Mouse (Mus musculus): ENCODE results near the gene Lrrtm4. TPM values are rescaled to one million over a fixed set of nuclear protein-coding genes. Genes with fewer than 3 reads are reported as not detected.

The Lrrtm4 gene
- polyA plus RNA-seq, 1 experiment from 2014 or later, result 0.79 TPM

DNA sequence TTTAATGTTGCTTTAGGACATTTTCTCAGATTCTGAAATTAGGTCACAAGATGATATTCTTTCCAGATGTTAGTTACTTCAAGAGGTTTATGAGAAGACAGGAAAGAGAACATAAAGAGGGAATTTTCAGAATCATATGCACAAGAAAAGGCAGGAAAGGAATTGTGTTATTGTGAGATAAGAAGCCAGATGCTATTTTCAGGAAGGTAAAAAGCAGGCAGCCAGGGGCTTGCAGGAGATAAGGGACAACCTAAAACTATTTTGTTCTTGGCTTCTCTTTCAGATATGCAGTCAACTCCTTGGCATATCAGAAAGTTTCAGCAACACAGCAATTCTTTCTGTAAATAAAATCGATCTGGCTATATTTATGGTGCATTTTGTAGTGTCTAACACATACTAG, 338.4 kb downstream of the Lrrtm4 start:
- DNase-seq (ENCODE audit: low spot score), result no peak
- no peaks in the 10 kb centered on the region for H3K36me3 ChIP-seq
- H3K27ac ChIP-seq (replicated peaks), result no peak overlapping the region
- 88% methylated on average over 1 of the region's 1 CpGs for WGBS
- H3K4me1 ChIP-seq, result no peaks in the 10 kb centered on the region
- H3K27me3 ChIP-seq (ENCODE audit: low read depth, poor library complexity, severe bottlenecking), result no peaks in the 10 kb centered on the region
- no peak overlapping the region for H3K4me3 ChIP-seq
- no peaks in the 10 kb centered on the region for H3K9me3 ChIP-seq (replicated peaks)

DNA sequence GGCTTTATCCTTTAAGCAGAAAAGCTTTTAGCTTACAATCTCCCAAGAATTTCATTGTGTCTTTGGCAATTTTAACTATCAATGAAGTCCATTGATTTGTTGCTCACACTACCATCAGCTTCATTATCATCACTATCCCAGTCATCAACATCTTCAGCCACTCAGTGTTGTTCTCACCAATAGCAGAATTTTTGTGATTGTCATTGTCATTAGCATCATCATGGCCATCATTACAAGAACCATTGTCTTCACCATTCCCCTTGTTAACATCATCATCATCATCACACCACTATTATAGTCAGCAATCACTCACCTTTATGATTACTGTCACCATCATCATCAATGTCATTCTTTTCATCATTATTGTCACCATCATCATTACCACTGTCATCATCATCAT, 344.9 kb downstream of the Lrrtm4 start:
- no peak for DNase-seq (ENCODE audit: low spot score)
- H3K9me3 ChIP-seq (replicated peaks), result no peaks in the 10 kb centered on the region

DNA sequence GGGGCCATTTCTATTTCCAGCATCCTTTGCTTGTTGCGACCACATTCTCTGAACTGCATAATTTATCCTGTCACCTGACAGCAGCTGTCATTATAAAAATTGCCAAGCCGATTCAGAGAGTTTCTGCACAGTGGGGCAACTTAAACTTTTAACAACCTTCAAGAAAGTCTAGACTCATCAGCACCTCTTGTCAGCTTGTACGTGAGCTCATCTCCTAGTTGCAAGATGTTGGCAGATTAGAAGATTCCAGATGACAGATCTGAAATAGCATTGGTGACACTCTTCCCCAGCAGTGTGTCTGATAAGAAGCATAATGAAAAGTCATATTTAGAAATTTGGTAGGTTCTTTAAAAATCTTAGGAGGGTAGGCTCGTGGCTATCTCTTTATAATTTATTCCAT, 347.9 kb downstream of the Lrrtm4 start:
- Histone ChIP-seq H3K36me3 (no peaks in the 10 kb centered on the region), H3K4me1 (no peaks in the 10 kb centered on the region), H3K27ac (replicated peaks) (no peak overlapping the region), H3K27me3 (ENCODE audit: low read depth, poor library complexity, severe bottlenecking) (no peaks in the 10 kb centered on the region), H3K4me3 (no peak overlapping the region), H3K9me3 (replicated peaks) (no peaks in the 10 kb centered on the region)
- no peak for DNase-seq (ENCODE audit: low spot score)
- 88% methylated on average over 4 of the region's 4 CpGs for WGBS

More for the DNA sequence above, 344.9 kb downstream of the Lrrtm4 start:
- H3K27ac ChIP-seq (replicated peaks), result no peak overlapping the region
- no peaks in the 10 kb centered on the region for H3K27me3 ChIP-seq (ENCODE audit: low read depth, poor library complexity, severe bottlenecking)
- no peaks in the 10 kb centered on the region for H3K4me1 ChIP-seq
- no peaks in the 10 kb centered on the region for H3K36me3 ChIP-seq
- no peak overlapping the region for H3K4me3 ChIP-seq

DNA sequence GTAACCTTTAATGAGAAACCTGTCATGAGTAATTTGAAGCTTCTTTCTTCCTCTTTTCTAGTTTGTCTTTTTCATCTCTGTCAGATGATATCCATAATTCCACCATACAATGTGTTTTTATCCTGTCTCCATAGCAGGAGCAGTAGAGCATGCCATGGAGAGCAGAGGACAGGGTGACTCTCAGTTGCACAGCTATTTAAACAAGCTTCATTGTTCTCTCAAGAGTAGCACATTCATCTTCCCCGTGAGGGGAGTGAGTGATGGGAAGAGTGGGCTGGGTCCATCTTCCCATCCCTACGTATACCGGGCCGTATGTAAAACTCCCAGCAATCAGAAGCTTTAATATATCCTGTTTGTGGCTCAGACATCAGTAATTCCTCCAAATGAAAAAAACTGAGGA, 370.9 kb downstream of the Lrrtm4 start:
- no peak overlapping the region for H3K27ac ChIP-seq (replicated peaks)
- no peaks in the 10 kb centered on the region for H3K27me3 ChIP-seq (ENCODE audit: low read depth, poor library complexity, severe bottlenecking)
- 54% methylated on average over 4 of the region's 4 CpGs for WGBS
- no peak overlapping the region for H3K4me3 ChIP-seq
- DNase-seq (ENCODE audit: low spot score), result no peak
- H3K9me3 ChIP-seq (replicated peaks), result no peaks in the 10 kb centered on the region
- H3K36me3 ChIP-seq, result no peaks in the 10 kb centered on the region
- H3K4me1 ChIP-seq, result no peaks in the 10 kb centered on the region

DNA sequence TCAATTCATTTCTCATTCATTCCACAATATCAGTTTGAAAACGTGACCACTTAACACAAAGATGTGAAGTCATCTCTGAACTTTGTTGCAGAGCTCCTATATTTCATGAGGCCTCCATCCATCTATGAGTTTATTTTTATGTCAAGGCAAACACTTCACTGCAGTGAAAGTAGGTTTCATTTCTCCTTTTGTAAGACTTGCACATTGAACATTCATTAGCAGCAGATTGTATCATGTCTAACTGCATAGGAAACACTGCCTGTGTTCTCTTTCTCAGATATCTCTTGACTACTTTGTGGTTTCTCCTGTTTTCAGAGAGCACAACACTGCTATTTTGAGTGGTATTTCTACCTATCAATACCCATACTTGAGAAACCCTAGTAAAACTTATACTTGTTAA, 388.1 kb downstream of the Lrrtm4 start:
- Histone ChIP-seq H3K4me3 (no peak overlapping the region), H3K27me3 (ENCODE audit: low read depth, poor library complexity, severe bottlenecking) (no peaks in the 10 kb centered on the region), H3K27ac (replicated peaks) (no peak overlapping the region), H3K9me3 (replicated peaks) (no peaks in the 10 kb centered on the region), H3K4me1 (no peaks in the 10 kb centered on the region), H3K36me3 (no peaks in the 10 kb centered on the region)
- DNase-seq (ENCODE audit: low spot score), result no peak
- WGBS, result 78% methylated on average over 1 of the region's 1 CpGs

DNA sequence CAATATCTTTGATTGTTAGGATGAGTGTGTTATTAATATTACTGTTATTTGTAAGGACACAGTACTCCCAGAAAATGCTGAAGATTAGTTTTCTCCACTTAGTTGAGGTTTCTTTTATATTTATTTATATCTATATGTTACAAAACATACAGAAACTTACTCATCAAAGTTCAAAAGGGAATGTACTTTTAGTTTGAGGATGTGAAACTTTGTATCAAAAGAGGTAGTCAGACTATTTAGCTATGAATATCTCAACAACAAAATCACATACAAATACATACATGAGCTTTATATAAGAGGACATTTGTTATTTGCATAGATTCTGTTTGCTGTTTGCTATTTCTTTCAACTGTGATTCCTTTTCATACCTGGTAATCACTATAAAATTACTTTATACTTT, 421.5 kb downstream of the Lrrtm4 start:
- DNase-seq (ENCODE audit: low spot score), result no peak
- Histone ChIP-seq H3K27ac (replicated peaks) (no peak overlapping the region), H3K9me3 (replicated peaks) (no peaks in the 10 kb centered on the region), H3K27me3 (ENCODE audit: low read depth, poor library complexity, severe bottlenecking) (no peaks in the 10 kb centered on the region), H3K4me1 (no peaks in the 10 kb centered on the region), H3K36me3 (no peaks in the 10 kb centered on the region), H3K4me3 (no peak overlapping the region)

DNA sequence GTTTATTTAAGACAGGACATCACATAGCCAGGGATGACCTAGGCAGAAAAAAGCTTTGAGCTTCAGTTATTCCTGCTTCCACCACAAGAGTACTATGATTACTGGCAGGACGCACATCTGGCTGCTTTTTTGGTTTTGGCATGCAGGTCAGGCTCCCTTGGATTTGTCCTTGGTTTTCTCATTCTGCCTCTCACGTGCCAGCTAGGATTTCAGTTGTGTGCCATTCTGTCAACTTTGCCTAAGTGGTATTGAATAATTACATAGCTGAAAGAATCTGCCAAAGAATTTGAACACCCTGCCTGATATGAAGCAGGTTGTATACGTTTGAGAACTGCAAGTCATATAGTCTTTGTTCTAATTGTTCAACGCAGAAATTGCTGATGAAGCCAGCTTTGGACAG, 451.9 kb downstream of the Lrrtm4 start:
- Histone ChIP-seq H3K4me1 (no peaks in the 10 kb centered on the region), H3K9me3 (replicated peaks) (no peaks in the 10 kb centered on the region), H3K27ac (replicated peaks) (no peak overlapping the region), H3K27me3 (ENCODE audit: low read depth, poor library complexity, severe bottlenecking) (no peaks in the 10 kb centered on the region), H3K36me3 (no peaks in the 10 kb centered on the region), H3K4me3 (no peak overlapping the region)
- no peak for DNase-seq (ENCODE audit: low spot score)
- 87% methylated on average over 4 of the region's 4 CpGs for WGBS

DNA sequence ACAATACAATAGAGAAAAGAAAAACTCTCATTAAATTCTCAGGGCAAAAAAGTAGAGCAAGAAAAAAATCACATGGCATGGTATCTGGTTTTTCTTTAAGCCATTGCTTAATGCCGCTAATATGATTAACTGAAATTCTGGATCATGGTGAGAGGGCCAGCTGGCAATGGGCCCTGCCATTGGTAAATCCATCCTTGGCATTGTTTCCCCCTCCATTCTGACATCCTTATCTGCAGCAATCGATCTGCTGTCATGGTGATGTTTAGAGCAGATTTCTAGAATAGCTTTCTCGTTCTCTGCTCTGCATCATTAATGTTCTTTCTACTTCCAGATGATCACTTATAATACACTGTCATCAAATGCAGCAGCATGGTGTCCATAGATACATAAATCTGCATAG, 457.5 kb downstream of the Lrrtm4 start:
- Histone ChIP-seq H3K9me3 (replicated peaks) (no peaks in the 10 kb centered on the region), H3K36me3 (no peaks in the 10 kb centered on the region), H3K4me1 (no peaks in the 10 kb centered on the region), H3K27me3 (ENCODE audit: low read depth, poor library complexity, severe bottlenecking) (no peaks in the 10 kb centered on the region), H3K27ac (replicated peaks) (no peak overlapping the region), H3K4me3 (no peak overlapping the region)
- no peak for DNase-seq (ENCODE audit: low spot score)
- 64% methylated on average over 3 of the region's 3 CpGs for WGBS

DNA sequence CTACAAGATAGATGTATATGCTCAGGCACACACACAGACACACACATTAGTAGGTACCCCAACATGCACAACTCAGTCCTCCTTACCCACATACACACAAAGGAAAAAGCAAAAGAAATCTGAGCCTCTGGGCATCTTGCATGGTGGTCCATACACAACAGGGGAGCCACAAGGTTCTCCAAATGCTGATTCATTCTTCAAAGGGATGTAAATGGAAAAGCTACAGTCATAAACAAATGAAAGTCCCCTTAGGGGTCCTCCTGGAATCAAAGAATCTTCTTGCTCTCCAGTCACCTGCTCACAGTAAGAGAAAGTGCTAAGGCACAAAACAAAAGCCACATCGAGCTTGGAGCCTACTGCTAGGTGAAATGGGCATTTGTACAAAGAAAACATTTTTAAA, 526.3 kb downstream of the Lrrtm4 start:
- Histone ChIP-seq H3K36me3 (no peaks in the 10 kb centered on the region), H3K9me3 (replicated peaks) (no peaks in the 10 kb centered on the region), H3K27ac (replicated peaks) (no peak overlapping the region), H3K4me3 (no peak overlapping the region), H3K4me1 (no peaks in the 10 kb centered on the region), H3K27me3 (ENCODE audit: low read depth, poor library complexity, severe bottlenecking) (no peaks in the 10 kb centered on the region)
- no peak for DNase-seq (ENCODE audit: low spot score)
- 14% methylated on average over 1 of the region's 1 CpGs for WGBS

DNA sequence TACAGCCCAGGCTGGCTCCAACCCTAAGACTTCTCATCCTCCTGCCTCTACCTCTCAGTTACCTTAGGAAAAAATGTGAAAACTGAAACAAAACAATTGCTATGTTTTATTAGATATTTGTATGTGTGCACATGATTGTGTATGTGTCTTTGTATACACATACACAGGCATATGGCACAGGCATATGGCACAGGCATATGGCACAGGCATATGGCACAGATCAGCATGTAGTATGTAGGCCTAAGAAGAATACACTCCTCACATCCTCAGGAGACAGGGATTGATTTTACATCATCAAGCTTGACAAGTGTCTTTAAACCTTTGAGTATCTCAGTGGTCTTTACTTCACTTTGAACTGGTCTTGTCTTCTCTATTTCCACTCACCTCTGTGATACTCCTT, 531.2 kb downstream of the Lrrtm4 start:
- DNase-seq (ENCODE audit: low spot score), result no peak
- H3K9me3 ChIP-seq (replicated peaks), result no peaks in the 10 kb centered on the region

DNA sequence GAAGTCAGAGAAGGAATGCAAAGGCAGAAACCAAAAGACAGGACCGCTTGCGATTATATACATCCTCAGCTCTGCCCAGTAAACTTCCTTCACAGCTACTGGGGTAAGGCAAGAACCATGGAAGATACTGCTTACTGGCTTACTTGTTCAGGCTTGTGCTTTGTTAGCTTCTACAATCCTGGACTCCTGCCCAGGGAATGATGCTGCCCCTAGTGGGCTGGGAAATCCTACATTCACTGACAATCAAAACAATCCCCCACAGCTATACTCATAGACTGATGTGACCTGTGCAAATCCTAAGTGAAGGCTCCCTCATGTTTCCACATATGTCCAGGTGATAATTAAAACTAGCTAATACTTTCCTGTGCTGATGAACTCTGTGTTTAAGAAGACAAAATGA, 534.7 kb downstream of the Lrrtm4 start:
- Histone ChIP-seq H3K4me1 (no peaks in the 10 kb centered on the region), H3K36me3 (no peaks in the 10 kb centered on the region), H3K27ac (replicated peaks) (no peak overlapping the region), H3K27me3 (ENCODE audit: low read depth, poor library complexity, severe bottlenecking) (no peaks in the 10 kb centered on the region), H3K4me3 (no peak overlapping the region), H3K9me3 (replicated peaks) (no peaks in the 10 kb centered on the region)
- WGBS, result 100% methylated on average over 2 of the region's 2 CpGs
- DNase-seq (ENCODE audit: low spot score), result no peak

More for the DNA sequence above, 531.2 kb downstream of the Lrrtm4 start:
- no peaks in the 10 kb centered on the region for H3K36me3 ChIP-seq
- no peak overlapping the region for H3K27ac ChIP-seq (replicated peaks)
- H3K4me1 ChIP-seq, result no peaks in the 10 kb centered on the region
- no peak overlapping the region for H3K4me3 ChIP-seq
- H3K27me3 ChIP-seq (ENCODE audit: low read depth, poor library complexity, severe bottlenecking), result no peaks in the 10 kb centered on the region

DNA sequence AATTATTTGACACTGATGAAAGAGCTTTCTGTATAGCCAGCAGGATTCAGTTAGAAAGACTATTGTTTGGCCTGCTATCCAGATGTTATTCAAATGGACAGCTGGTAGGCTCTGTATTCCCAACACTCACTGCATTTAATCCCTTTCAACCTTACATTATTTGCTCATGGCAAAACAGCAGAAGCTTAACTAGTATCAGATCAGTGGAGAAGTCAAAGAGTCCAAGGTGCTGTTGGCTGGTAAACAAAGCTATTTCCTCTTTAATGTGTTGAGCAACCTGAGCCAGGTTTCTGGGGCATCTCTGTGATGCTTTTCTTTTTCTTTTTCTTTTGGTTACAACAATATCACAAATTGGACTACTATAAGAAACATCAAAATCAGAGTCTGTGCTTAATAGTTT, 536.3 kb downstream of the Lrrtm4 start:
- H3K4me3 ChIP-seq, result no peak overlapping the region
- H3K27ac ChIP-seq (replicated peaks), result no peak overlapping the region
- H3K36me3 ChIP-seq, result no peaks in the 10 kb centered on the region
- no peaks in the 10 kb centered on the region for H3K9me3 ChIP-seq (replicated peaks)
- no peak for DNase-seq (ENCODE audit: low spot score)
- no peaks in the 10 kb centered on the region for H3K27me3 ChIP-seq (ENCODE audit: low read depth, poor library complexity, severe bottlenecking)
- no peaks in the 10 kb centered on the region for H3K4me1 ChIP-seq

DNA sequence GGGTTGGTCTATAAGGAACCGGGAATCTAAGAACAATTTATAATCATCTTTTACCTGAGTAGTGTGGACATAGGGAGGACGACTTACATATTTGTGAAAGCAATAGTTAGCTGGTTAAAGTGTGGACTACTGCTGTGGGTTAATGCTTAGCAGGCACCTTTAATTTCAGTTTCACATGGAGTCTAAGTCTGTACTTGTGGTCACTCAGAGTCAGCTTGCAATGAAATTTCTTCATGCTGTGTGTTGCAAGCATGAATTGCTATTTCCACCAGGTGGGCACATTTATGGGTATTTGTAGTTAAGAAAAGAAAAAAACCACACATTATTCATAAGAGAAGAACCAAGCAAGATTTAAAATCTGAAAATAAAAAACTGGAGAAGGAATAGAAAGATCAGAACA, 558.5 kb downstream of the Lrrtm4 start:
- Histone ChIP-seq H3K36me3 (no peaks in the 10 kb centered on the region), H3K9me3 (replicated peaks) (no peaks in the 10 kb centered on the region), H3K27ac (replicated peaks) (no peak overlapping the region), H3K4me1 (no peaks in the 10 kb centered on the region), H3K27me3 (ENCODE audit: low read depth, poor library complexity, severe bottlenecking) (no peaks in the 10 kb centered on the region), H3K4me3 (no peak overlapping the region)
- 81% methylated on average over 2 of the region's 2 CpGs for WGBS
- no peak for DNase-seq (ENCODE audit: low spot score)

DNA sequence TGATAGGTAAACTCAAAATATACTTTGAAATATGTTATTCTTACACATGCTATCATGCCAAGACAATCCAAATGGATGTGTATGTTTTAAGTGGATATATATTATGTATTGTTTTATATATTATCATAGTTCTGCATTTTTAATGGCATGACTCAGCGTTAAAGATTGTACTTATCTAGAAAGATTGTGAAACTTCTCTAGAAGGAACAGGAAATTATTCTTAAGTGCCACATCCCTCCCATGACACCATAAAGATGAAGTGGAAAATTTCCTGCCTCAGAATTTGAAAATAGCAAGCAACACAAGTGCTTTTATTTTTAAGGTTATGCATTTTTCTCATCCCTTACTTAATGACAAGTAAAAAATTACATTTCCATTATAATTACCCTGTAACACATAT, 563.5 kb downstream of the Lrrtm4 start:
- H3K9me3 ChIP-seq (replicated peaks), result no peaks in the 10 kb centered on the region
- no peak overlapping the region for H3K4me3 ChIP-seq
- no peak for DNase-seq (ENCODE audit: low spot score)
- 86% methylated on average over 1 of the region's 1 CpGs for WGBS
- H3K4me1 ChIP-seq, result no peaks in the 10 kb centered on the region
- H3K27ac ChIP-seq (replicated peaks), result no peak overlapping the region
- H3K27me3 ChIP-seq (ENCODE audit: low read depth, poor library complexity, severe bottlenecking), result no peaks in the 10 kb centered on the region
- no peaks in the 10 kb centered on the region for H3K36me3 ChIP-seq
